Mouse (Mus musculus): Measurements from ENCODE around the gene Hist1h1c.

GRCm38 (mm10) chr13:23708654-23709053 is 30.0 kb upstream of the Hist1h1c start:
- TF ChIP-seq CTCF (IDR thresholded peaks at IDR 0.05) (no peak), POLR2A (IDR thresholded peaks at IDR 0.05; ENCODE audit: insufficient read depth, low read depth, low read length) (no peak)
